Mouse (Mus musculus) layer of hippocampus, postnatal 36 days (tissue): ENCODE results near the gene Elmsan1. TPM values are rescaled to one million over a fixed set of nuclear protein-coding genes. Genes with fewer than 3 reads are reported as not detected.
A peak's percentile ranks its signal among the peaks of the same experiment; 100 is the strongest.
"Not testable (repeated sequence)": the region's sequence is repeated elsewhere in the genome, so short reads cannot be mapped to it uniquely, and the experiment has no call there.

Experiments
- DNase-seq, 2 experiments: peaks; one replicate each; pipeline ENCODE4 v3.0.0; 2022
- total RNA-seq, 2 experiments: library from RNA; stranded (reverse); gene quantifications; 2 replicates each; pipeline ENCODE4 v1.2.3; 2021

Gene Elmsan1
- 10 to 100 TPM; 21.0 to 24.1 TPM for total RNA-seq

DNA sequence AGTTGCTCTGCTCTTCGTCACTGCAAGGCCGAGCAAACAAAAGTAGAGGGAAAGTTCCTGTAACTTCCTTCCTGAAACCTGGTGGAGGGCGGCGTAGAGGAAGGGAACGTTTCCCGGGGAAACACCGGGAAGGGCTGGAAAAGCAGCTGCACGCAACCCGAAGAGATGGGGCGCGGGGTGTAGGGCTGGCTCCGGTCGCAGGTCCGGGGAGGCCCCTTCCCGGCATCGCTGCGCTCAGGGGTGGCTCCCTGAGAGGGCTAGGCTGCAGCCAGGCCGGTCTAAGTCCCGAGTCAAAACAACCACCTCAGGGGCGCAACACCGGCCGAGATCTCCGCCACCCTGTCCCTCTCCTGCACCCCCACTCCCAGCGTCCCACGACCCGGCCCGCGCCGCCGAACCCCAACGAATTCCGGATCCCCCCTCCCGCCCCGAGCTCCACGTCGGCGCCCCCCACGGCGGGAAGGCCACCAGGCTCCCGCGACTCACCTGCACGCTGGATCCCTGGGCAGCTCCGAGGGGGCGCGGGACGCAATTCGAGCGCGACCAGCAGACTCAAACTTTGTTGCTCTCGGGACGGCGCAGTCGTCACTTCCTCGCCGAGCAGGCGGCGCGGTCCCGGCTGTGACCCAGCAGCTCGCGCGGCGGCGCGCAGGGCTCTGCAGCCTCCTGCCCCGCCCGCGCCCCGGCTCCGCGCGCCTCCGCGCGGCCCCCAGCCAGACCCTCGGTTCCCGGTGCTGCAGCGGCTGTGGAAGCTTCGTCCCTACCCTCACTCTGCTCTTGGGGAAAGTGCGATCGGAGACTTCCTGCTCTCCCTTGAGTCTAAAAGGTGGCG lies at the start of gene Elmsan1:
Elmsan1 (minus strand) TSS at position 593 of the 832 bp plus-strand sequence.
- DNase-seq, result peak; percentile 57 to 63

DNA sequence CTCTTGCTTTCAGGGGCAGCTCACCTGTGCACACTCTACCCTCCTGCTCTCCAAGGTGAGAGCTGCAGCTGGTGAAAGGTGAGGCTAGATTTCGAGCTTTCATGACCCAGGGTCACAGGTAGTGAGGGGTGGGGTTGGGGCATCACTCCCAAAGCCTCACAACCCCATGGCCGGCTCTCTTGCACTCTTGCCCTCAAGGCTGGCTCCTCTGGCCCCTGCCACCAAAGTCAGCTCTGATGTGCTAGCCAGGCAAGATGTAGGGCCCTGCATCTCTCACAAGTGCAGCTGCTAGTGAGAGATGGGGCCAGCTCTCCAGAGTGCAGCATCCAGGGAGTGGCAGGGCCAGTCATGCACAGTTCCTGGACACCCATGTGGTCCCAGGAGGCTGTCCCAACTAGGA lies 48.6 kb upstream of the Elmsan1 start:
- DNase-seq, result no peak

DNA sequence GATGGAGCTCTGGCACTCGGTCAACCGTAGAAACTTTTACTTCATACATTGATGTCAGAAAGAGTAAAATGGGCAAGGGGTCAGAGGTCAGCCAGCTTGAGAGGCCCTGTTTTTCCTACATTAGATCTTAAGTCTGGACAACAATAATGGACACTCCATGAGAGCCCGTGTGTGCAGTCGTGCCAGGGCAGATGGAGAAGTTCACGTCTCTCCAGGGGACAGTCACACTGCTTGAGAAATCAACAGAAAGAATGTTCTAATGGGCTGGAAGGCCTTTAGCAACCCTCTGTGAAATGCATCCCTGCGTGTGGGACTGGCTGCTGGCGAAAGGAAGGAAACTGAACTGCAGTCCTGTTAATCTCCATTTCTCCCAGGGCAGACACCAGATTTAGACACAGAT lies 41.7 kb upstream of the Elmsan1 start:
- no peak for DNase-seq

DNA sequence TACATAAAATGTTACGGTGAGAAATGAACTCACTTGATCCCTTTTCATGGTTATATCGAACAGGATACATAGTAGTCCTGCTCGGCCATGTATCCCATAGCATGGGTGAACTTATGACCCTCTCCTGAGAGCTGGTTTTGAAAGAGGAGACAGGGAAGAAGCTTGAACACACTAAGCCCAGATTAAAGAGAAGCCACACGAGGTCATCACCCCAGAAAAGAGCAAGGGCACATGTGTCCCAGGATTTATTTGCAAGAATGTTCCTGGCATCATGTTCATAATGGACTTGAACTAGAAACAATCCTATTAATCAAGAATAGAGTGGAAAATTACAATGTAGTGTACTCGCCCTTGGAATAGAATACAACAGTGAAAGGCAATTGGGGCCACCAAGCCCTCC lies 36.2 kb upstream of the Elmsan1 start:
- DNase-seq, result no peak

DNA sequence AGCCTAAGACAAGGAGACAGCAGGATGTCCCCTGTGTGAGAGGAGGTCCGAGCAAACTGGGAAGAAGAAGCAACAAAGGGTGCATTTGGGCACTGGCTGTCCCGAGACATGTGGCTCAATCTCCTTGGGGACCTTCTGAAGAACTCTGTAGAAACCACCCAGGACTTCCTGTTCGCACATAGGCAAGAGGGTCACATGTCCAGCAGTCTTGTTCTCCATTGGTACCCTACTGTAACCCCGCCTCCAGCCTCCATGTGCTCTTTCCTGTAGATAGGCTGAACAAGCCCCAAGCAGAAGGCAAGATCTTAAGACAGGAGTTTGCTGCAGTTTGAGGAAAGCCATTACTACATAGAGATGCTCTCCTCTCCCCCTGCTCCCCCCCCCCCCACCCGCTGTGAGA lies 34.1 kb upstream of the Elmsan1 start:
- no peak for DNase-seq

DNA sequence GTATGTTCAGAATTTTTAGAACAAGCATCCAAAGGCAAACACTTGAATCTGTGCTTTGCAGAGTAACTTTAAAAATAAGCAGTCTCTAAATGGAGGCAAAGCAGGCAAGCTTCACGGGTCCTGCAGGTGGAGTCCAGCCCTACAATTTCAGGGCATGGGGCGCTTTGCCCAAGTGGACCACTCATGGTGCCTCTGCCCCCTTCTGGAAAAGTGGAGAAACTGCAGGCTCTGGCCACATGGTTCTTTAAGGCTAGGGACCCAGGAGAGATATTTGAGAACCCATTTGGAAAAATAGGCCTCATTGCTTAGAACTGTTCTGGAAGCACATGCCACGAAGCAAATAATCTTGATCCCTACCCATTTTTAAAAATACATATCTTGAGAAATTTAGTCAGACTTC lies 30.5 kb upstream of the Elmsan1 start:
- peak; percentile 30 to 35 for DNase-seq

DNA sequence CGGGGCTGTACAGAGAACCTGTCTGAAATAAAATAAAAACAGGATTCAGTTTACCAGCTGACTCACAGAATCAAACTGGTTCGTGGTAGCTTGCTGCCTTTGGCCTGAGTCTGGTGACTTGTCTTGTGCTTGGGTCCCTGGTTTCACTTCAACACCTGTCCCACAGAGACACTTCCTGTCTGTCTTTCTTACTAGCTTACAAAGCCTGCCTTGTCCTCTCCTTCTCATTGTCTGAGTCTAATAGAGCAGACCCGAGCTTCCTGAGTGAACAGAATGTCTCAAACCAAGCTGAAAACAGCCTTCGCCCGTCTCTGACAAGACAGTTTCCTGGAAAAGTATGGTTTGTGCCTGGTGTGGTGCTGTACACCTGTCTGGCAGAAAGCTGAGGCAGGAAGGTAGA lies 27.0 kb upstream of the Elmsan1 start:
- DNase-seq, result no peak

DNA sequence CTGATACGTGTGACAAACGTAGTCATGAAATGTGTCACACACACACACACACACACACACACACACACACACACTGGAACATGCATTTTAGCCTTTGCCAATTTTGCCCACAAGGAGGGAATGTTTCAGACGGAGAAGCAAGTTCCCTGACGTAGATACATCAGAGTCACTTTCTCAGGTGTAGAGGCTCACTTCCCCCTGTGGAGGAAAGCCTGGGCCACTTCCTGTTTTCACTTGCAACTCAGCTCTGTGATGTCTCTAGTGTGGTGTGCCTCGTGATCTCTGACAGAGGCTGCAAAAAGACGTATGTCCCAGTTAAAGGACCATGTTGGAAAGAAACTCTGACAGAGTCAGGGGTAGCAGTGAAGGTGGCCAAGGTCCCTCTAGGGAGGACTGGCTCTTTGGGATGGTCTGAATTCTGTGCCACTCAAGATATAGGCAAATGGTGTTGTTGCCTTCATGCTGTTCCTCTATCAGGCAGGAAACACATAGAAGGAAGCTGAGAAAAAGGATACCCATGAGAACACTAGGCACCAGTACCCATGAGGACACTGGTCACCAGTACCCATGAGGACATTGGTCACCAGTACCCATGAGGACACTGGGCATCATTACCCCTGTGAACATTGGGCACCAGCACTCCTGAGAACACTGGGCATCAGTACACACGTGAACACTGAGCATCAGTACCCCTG lies 24.5 kb upstream of the Elmsan1 start:
- DNase-seq, result no peak

DNA sequence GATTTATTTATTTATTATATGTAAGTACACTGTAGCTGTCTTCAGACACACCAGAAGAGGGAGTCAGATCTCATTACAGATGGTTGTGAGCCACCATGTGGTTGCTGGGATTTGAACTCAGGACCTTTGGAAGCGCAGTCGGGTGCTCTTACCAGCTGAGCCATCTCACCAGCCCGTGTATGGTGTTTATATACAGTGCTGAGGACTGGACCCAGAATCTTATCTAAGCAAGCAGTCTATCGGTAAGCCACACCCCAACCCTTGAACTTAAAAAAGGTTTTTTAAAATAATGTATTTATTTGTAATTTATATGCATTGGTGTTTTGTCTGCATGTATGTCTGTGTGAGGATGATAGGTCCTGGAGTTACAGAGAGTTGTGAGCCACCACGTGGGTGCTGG lies 18.4 kb upstream of the Elmsan1 start:
- not testable (repeated sequence) for DNase-seq

DNA sequence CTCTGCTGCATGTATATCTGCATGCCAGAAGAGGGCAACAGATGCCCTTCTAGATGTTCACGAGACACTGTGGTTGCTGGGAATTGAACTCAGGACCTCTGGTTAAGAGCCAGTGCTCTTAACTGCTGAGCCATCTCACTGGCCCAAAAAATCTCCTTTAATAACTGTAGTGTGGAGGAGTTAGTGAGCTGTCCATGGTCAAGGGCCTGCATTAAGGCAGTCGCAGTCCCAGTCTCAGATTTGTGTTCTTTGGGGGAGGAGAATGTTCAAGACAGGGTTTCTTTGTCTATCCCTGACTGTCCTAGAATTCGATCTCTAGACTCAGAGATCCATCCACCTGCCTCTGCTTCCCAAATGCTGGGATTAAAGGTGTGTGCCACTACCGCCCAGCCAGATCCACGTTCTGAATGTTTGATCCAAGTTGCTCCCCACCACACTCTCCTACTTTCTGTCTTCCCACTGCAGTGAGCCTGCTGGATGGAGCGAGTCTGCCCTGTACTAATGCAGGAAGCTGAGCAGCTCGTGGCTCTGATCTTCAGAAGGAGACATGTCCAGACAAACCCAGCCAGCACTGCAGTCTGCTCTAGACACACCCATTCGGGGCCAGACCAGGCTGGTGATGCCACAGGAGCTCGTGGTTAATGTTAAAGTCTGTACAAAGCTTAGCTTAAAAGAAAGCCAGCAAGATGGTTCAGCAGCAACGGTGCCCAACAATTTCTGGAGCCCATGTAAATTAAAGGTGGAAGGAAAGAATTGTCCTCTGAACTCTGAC lies 17.5 kb upstream of the Elmsan1 start:
- no peak for DNase-seq

DNA sequence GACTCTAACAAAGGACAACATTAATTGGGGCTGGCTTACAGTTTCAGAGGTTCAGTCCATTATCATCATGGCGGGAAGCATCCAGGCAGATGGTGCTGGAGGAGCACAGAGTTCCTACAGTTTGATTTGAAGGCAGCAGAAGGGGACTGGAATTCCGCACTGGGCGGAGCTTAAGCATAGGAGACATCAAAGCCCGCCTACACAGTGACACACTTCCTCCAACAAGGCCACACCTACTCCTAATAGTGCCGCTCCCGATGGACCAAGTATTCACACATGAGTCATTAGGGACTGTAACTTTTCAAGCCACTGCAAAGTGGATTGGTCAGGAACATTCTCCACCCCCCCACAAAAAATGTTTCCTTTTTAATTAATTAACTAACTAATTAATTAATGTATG lies 16.9 kb upstream of the Elmsan1 start:
- DNase-seq, result no peak

DNA sequence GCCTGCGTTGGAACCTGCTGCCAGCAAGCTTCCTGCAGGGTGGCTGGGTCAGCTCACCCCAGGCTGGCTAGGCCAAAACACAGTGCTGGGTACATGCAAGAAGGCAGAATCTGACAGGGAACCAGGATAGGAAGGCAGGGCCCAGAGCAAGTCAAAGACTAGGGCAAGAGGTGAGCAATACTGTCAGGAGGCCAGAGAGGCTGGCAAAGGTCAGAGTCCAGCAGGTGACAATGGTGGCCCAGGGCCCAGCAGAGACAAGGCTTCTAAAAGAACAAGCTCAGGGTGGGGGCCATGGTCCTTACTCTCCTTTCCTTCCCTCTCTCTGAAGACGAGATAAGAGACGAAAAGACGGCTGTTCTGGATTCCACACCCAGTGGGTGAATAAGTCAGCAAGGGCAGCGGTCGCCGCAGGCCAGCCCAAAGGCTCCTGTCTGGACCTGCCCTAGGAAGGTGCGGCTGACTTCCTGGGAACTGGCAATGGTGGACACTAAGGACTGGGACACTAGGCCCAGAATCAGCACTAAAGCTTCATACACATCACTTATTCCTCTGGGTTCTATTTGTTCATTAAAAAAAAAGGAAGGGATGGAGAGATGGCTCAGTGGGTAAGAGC lies 14.9 kb upstream of the Elmsan1 start:
- no peak for DNase-seq

DNA sequence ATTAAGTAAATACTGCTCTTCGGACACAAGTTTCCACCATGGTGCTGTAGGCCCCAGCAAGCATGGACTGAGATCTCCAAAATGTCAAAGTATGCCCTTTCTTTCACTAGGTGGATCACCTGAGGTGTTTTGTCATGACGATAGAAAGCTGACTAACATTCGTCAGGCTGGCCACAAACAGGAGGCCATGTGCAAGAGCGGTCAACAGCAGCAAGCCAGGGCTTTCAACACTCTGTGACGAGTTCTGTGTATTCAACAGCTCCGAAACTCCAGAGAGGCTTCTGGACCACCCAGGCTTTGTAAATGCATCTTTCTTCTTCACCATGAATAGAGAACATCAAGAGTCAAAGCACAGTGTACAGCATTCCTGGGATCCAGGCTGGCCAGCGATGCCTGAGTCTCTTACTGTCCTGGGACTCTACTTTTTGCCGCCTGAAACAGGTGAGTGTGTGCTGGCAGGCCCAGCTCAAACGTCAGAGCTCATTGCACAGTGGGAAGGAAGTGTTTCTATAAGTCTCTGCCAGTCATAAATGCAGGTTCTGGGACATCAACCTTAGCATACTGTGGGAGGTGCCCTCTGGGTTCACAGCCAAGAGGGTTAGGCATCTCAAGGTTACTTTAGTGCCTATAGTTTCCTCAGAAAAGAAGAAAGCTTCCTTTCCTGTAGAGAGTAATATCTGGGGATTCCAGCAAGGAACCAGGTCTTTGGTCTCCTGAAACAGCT lies 7.6 kb upstream of the Elmsan1 start:
- DNase-seq, result no peak

DNA sequence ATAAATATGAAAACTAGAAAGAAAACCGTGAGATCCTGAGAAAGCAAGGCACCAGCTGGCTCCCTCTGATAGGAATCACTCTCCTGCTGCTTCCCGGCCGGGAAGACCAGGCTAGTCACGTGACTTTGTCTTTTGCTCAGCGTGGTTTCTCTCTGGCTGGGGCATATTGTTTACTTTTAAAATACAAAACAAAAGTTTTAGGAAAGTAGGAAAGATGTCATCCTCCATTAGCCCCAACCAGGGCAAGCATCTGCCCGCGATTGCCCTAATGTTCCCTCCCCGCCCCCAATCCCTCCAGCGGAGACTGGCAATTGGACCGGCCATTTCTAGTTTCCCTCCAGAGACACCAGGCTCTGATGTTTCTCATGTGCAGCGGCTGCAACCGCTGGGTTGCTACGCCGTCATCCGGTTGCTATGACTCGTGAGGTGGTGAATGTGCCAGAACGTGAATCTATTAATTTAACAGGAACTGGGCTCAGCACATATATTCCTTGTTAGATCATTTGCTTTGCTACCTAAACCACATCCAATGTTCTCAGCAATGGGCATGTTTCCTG lies 3.8 kb upstream of the Elmsan1 start:
- DNase-seq, result peak; percentile 32 to 33

DNA sequence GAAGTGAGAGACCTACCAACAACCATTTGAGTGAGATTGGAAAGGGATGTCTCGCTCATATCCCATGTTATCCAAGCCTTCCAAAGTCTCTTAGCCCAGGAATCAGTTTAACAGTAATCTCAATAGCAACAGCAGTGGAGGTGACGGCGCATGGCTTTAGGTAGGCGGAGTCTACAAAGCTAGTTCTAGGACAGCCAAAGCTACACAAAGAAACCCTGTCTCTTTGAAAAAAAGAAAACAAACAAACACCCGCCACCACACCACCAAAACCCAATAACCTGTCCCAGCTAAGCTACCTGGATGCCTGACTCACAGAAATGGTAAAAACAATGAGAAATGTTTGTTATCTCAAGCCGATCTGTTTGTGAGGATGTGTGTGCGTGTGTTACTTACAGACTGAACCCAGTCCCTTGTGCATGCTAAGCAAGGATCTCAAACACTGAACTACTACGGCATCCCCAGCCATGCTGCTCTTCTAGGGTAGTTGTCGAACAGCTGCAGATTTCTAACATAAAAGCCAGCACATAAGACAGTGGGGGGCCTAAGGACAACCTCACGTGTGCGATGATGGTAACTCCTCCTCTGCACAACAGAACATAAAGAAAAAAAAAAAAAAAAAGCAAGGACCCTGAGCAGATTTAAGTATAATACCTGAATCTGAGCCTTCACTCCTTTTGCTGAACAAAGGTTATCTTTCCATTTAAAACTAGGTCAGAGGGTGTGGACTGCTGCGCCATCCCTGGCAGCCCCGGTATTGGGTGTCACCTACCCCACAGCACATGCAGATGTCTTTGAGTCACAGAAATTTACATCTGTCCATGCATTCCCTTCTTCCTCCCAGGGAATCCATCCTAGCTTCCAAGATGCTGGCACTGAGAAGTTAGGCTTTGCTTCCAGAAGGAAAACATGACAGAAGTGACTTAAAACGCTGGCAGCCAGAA lies 2.5 kb upstream of the Elmsan1 start:
- no peak for DNase-seq

DNA sequence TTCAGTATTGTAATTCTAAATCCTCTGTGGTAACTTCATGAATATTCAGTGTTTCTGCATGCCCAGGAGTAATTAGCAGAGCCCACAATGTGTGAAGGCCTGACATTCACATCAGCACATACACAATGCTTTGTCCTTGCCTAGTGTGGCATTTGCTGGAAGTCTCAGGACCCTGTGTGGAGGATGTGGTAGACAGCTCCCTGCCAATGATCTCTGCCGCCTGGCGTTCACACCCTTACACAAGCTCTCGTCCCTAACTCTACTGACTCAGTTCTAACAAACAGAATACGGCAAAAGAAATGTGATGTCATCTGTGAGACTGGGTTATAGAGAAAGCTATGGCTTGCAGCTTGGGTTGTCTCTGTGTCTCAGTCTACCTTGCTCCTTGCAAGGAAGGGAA lies 1.8 kb upstream of the Elmsan1 start:
- DNase-seq, result no peak

DNA sequence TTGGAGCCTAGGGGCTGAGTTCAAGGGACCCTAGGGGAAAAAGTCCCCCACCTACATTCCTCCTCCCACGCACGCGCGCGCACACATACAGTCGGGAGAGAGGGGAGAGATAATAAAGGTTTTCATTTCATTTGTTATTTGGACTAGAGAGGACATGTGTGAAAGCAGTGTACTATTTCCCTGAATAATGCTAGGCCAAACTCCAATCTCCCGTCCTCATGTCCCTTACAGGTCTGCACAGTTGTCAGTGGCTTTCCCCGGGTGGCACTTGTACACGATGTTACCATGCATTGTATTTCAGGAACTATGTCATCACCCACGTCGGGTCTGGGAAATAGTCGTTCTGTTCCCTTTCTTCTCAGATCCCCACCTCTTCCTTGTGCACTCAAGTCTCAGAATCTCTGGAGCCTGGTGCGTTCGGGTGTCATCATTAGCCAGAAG lies 460 bp upstream of the Elmsan1 start:
- peak; percentile 18 to 23 for DNase-seq

DNA sequence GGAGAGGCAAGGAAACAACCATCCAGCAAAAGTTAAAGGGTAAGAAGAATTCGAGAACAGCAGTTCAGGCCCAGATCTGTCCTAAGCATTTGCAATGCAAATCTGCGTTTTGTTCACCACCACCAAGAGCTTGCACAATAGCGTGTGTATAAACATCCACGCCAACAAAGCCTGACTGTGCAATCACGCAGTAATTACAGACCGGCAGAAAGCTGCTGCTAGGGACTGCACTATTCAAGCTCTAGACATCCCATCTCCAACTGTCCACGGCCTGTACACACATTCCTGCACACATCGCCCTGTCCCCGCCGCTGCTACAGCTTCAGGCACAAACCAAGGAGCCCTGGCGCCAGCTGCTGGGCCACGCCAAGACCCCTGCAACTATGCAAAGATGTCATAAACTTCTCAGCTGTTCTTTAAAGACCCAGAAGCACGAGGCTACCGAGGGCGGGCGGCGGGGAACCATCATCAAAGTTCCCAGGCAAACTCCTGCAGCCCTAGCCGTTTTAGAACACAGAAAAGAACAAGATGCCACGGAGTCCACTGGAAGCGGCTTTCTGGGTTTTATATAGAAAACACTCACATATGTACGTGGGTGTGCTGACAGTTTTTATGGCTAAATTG lies 1.1 kb downstream of the Elmsan1 start:
- DNase-seq, result peak in 1 of 2 experiments; percentile 51

DNA sequence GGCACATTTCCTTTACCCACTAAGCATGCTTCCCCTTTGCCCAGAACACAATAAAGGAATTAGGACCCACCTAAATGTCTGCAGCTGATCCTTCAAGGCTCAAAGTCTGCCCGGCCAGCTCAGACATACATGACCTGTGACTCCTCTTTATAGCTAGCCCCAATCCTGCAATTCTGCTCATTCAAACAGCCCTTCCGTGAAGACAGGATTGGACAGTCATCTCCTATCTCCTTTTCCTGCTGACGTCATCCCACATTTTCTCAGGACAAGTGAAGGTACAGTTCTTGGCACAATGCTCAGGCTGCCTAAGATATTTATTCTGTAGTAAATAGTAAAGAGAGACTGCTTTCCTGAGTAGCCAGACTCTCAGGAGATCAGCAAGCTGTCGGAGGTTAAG lies 1.6 kb downstream of the Elmsan1 start:
- no peak for DNase-seq
